Mouse (Mus musculus) liver, postnatal 0 days (tissue): ENCODE data around the gene Pqlc3. TPM values are rescaled to one million over a fixed set of nuclear protein-coding genes. Genes with fewer than 3 reads are reported as not detected.

Experiments used
- ATAC-seq: fragments of 200-750 bp; cut with Nextera tagmentation; 2 replicates; pipeline ENCODE4 v1.8.0; 2017; ENCODE audit warnings: mild to moderate bottlenecking, moderate library complexity
- DNase-seq: peaks from one replicate; pipeline ENCODE4 v3.0.0-alpha.2; 2016
- H3K27ac ChIP-seq: fragments of 300-500 bp; sonication (generic); 2 replicates; pipeline ENCODE4 v1.5.1; 2014; ENCODE audit warnings: antibody characterized with exemption, moderate library complexity, mild to moderate bottlenecking, low read depth
- H3K27me3 ChIP-seq: fragments of 300-500 bp; sonication (generic); 2 replicates; pipeline ENCODE4 v1.6.1; 2014; ENCODE audit warnings: low read length, control low read depth, mixed read lengths; ENCODE audit not compliant: insufficient read depth
- H3K36me3 ChIP-seq: fragments of 300-500 bp; sonication (generic); replicated peaks from 2 replicates; pipeline ENCODE4 v1.6.1; 2014; ENCODE audit warnings: mild to moderate bottlenecking, control low read depth, low read length, moderate library complexity, mixed read lengths; ENCODE audit not compliant: insufficient read depth
- H3K4me1 ChIP-seq: fragments of 300-500 bp; sonication (generic); 2 replicates; pipeline ENCODE4 v1.6.1; 2014; ENCODE audit warnings: antibody characterized with exemption, mild to moderate bottlenecking, control low read depth; ENCODE audit not compliant: insufficient read depth
- H3K4me2 ChIP-seq: fragments of 300-500 bp; sonication (generic); 2 replicates; pipeline ENCODE4 v1.6.1; 2014; ENCODE audit warnings: low read depth, mild to moderate bottlenecking, low read length, moderate library complexity, mixed read lengths
- H3K4me3 ChIP-seq: fragments of 300-500 bp; sonication (generic); 2 replicates; pipeline ENCODE4 v1.5.1; 2014; ENCODE audit warnings: low read depth, low read length
- H3K9ac ChIP-seq: fragments of 300-500 bp; sonication (generic); replicated peaks from 2 replicates; pipeline ENCODE4 v1.6.1; 2014; ENCODE audit warnings: mild to moderate bottlenecking, moderate library complexity
- H3K9me3 ChIP-seq: fragments of 300-500 bp; sonication (generic); 2 replicates; pipeline ENCODE4 v1.6.1; 2016; ENCODE audit warnings: mild to moderate bottlenecking, control low read depth, low read length, mixed read lengths
- CTCF ChIP-seq: sonication (generic); IDR thresholded peaks from 2 replicates; pipeline ENCODE4 v1.5.1; 2016; ENCODE audit warnings: antibody characterized with exemption, low read depth
- EP300 ChIP-seq: IDR thresholded peaks from 2 replicates; pipeline ENCODE4 v1.6.1; 2016; ENCODE audit warnings: antibody characterized with exemption, low read depth, mild to moderate bottlenecking
- WGBS: fragments of 180-500 bp; shearing (Covaris S2); extraction: QIAGEN DNeasy Blood & Tissue Kit; methylation state at CpG from one replicate; pipeline ENCODE4 v1.1.7; 2014; ENCODE audit not compliant: insufficient replicate concordance; 5-methylcytosine and 5-hydroxymethylcytosine counted together
- polyA plus RNA-seq: library from polyadenylated mRNA; unstranded; fragments of >200 nt; fragmentation: Nextera tagmentation; extraction: Ambion mirVana; gene quantifications from 2 replicates; pipeline ENCODE4 v1.2.1, GENCODE M21; 2015

Gene Pqlc3
- polyA plus RNA-seq, 1 experiment from 2014 or later, result 6.7 TPM

DNA sequence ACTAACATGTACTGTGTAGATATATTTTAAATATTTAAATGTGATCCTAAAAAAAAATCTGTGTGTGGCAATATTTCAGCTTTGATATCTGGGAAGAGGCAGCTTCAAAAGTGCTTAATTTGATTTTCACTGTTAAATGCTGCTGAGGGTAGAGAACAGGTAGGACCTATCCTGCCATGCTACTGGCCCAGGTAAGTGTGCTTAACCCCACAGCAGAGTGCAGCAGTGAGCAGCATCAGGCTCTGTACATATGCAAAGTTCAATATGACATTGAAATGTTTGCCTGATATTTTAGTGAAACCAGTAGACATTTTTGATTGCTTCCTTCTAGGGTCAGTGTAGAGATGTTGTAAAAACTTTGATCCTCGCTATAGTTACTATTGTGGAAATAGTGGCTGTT is 14.4 kb downstream of the Pqlc3 start:
- TF ChIP-seq CTCF, result peak; percentile 40; the same call in 1 of the 2 replicates
- no peak for TF ChIP-seq EP300
- H3K4me2 ChIP-seq, result no peak overlapping the region
- H3K27ac ChIP-seq, result no peak overlapping the region
- H3K4me3 ChIP-seq, result no peak overlapping the region
- H3K4me1 ChIP-seq, result no peaks in the 10 kb centered on the region
- no peak for DNase-seq
- no peaks in the 10 kb centered on the region for H3K9me3 ChIP-seq
- H3K9ac ChIP-seq, result no peak overlapping the region
- H3K27me3 ChIP-seq, result no peaks in the 10 kb centered on the region
- no peak for ATAC-seq
- 77% methylated on average over 1 of the region's 1 CpGs for WGBS
- peaks cover 41% of the 10 kb centered on the region for H3K36me3 ChIP-seq

- Histone ChIP-seq H3K4me3 (no peak overlapping the region), H3K27ac (no peak overlapping the region), H3K9ac (no peak overlapping the region), H3K27me3 (no peaks in the 10 kb centered on the region), H3K36me3 (peaks cover 75% of the 10 kb centered on the region), H3K4me2 (no peak overlapping the region), H3K4me1 (no peaks in the 10 kb centered on the region), H3K9me3 (no peaks in the 10 kb centered on the region)
- ATAC-seq (no peak), DNase-seq (no peak)
- TF ChIP-seq EP300 (no peak), CTCF (no peak)
These were observed 23.1 kb downstream of the Pqlc3 start for GRCm38 (mm10) chr12:16977120-16977519.

- Histone ChIP-seq H3K9ac (no peak overlapping the region), H3K4me2 (no peak overlapping the region), H3K36me3 (peaks cover 47% of the 10 kb centered on the region), H3K4me1 (no peaks in the 10 kb centered on the region), H3K4me3 (no peak overlapping the region), H3K27me3 (no peaks in the 10 kb centered on the region), H3K27ac (no peak overlapping the region), H3K9me3 (no peaks in the 10 kb centered on the region)
- no peak for TF ChIP-seq CTCF
- TF ChIP-seq EP300, result no peak
- WGBS, result 91% methylated on average over 2 of the region's 2 CpGs
- no peak for DNase-seq
- no peak for ATAC-seq
These were observed 33.4 kb downstream of the Pqlc3 start for GRCm38 (mm10) chr12:16966811-16967210.

DNA sequence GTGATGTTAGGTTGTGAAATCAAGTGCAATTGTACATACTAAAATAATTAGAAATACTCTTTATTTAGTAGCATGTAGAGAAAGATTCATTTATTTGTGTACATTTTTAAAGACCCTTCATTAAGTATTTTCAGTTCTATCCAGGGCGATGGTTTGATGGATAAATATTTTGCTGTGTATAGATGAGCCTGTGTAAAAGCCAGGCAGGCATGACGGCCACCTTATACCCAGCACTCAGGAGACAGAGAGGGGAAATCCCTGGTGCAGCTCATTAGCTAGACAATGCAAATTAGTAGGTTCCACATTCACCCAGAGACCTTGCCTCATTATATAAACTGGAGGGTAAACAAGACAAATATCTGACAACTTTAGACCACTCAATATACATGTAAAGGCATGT is 36.9 kb downstream of the Pqlc3 start:
- no peak for TF ChIP-seq CTCF
- no peak for TF ChIP-seq EP300
- H3K36me3 ChIP-seq, result peaks cover 50% of the 10 kb centered on the region
- ATAC-seq, result no peak
- WGBS, result 73% methylated on average over 2 of the region's 2 CpGs
- H3K4me2 ChIP-seq, result no peak overlapping the region
- H3K4me3 ChIP-seq, result no peak overlapping the region
- no peaks in the 10 kb centered on the region for H3K4me1 ChIP-seq
- no peak overlapping the region for H3K27ac ChIP-seq
- no peak for DNase-seq
- no peaks in the 10 kb centered on the region for H3K27me3 ChIP-seq
- no peaks in the 10 kb centered on the region for H3K9me3 ChIP-seq
- no peak overlapping the region for H3K9ac ChIP-seq

DNA sequence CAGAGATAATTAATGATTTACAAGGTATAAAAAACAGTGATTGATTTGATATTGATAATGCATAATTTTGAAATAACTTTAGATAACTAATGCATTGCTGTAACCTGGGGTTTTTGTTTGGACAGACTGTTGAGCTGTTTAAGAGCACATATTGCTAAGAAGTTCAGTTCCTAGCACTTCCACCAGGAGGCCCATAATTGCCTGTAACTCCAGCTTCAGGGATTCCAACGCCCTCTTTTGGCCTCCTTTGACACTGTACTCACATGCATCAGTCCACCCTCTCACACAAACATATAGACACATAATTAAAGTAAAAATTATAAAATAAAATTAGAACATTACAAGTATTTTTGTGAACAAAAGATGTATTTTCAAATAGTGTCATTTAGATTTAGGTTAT is 41.4 kb downstream of the Pqlc3 start:
- no peak overlapping the region for H3K4me3 ChIP-seq
- no peaks in the 10 kb centered on the region for H3K9me3 ChIP-seq
- no peak overlapping the region for H3K27ac ChIP-seq
- no peaks in the 10 kb centered on the region for H3K27me3 ChIP-seq
- ATAC-seq, result no peak
- TF ChIP-seq EP300 (no peak), CTCF (peak; percentile 62)
- H3K9ac ChIP-seq, result no peak overlapping the region
- 76% methylated on average over 1 of the region's 1 CpGs for WGBS
- H3K36me3 ChIP-seq, result peaks cover 49% of the 10 kb centered on the region
- peak; percentile 20 for DNase-seq
- no peaks in the 10 kb centered on the region for H3K4me1 ChIP-seq
- no peak overlapping the region for H3K4me2 ChIP-seq

GRCm38 (mm10) chr12:16948239-16948638 is 52.0 kb downstream of the Pqlc3 start:
- TF ChIP-seq CTCF (peak; percentile 37), EP300 (no peak)
- ATAC-seq (peak; percentile 93), DNase-seq (peak; percentile 44)
- Histone ChIP-seq H3K9me3 (no peaks in the 10 kb centered on the region), H3K36me3 (peaks cover 24% of the 10 kb centered on the region), H3K9ac (no peak overlapping the region), H3K4me2 (no peak overlapping the region), H3K27ac (peak overlapping the region; percentile 35; the same call in 1 of the 2 replicates), H3K4me3 (no peak overlapping the region), H3K27me3 (no peaks in the 10 kb centered on the region), H3K4me1 (no peaks in the 10 kb centered on the region; the same call in 1 of the 2 replicates)
- WGBS, result 57% methylated on average over 6 of the region's 6 CpGs

DNA sequence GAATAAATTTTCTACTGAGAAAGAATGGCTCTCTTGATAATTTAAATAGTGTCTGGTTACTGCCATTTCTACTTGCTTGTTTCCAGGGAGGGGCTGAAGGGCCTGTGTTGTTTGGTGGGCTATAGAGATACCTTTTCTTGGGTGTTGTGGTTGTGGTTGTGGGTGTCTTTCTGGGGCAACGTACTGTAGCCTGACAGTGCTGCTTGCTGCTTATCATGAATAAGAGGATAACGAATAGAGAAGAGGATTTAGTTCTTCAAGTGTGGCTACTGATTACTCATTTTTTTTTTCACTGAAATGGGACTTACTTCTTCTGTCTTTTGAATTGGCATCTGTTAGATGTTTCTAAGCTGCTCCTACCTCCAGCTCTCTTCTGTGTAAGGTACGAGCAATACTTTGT is 58.2 kb downstream of the Pqlc3 start:
- DNase-seq (no peak), ATAC-seq (no peak)
- Histone ChIP-seq H3K27me3 (no peaks in the 10 kb centered on the region), H3K4me2 (no peak overlapping the region), H3K4me3 (no peak overlapping the region), H3K9me3 (no peaks in the 10 kb centered on the region), H3K27ac (no peak overlapping the region), H3K9ac (no peak overlapping the region), H3K4me1 (no peaks in the 10 kb centered on the region), H3K36me3 (peaks cover 21% of the 10 kb centered on the region)
- WGBS, result 63% methylated on average over 3 of the region's 3 CpGs
- TF ChIP-seq CTCF (no peak), EP300 (no peak)

Other genes with a start within 250 kb of the Pqlc3 start
- gene Greb1, start 199.5 kb downstream of the Pqlc3 start, polyA plus RNA-seq, result 0.12 and 0.22 TPM in 2 replicates
- 9.0 and 9.2 TPM in 2 replicates for gene E2f6, start 189.4 kb downstream of the Pqlc3 start, polyA plus RNA-seq
- gene Rock2, start 105.5 kb downstream of the Pqlc3 start, polyA plus RNA-seq, result 5.3 TPM in 2 replicates
- 0.06 TPM in 1 of 2 replicates, not detected in the other for gene 2410004P03Rik, start 11.3 kb upstream of the Pqlc3 start, polyA plus RNA-seq
- 0.14 and 0.17 TPM in 2 replicates for gene Kcnf1, start 176.5 kb upstream of the Pqlc3 start, polyA plus RNA-seq